Mouse (Mus musculus) limb, embryonic 14.5 days (tissue): ENCODE measurements around the gene Hyal2. TPM values are rescaled to one million over a fixed set of nuclear protein-coding genes. Genes with fewer than 3 reads are reported as not detected.

ENCODE experiments used
- ATAC-seq: fragments of 200-750 bp; cut with Nextera tagmentation; 2 replicates; pipeline ENCODE4 v1.8.0; 2017; ENCODE audit warnings: low read depth, moderate number of reproducible peaks, moderate TSS enrichment; ENCODE audit not compliant: low FRiP score
- DNase-seq: peaks from one replicate; pipeline ENCODE4 v3.0.0-alpha.2; 2015; ENCODE audit warnings: low spot score
- H3K27ac ChIP-seq: fragments of 300-500 bp; sonication (generic); replicated peaks from 2 replicates; pipeline ENCODE4 v1.5.1; 2014; ENCODE audit warnings: low read depth, mild to moderate bottlenecking, low read length, moderate library complexity, mixed read lengths
- H3K27me3 ChIP-seq: fragments of 300-500 bp; sonication (generic); 2 replicates; pipeline ENCODE4 v1.6.1; 2014; ENCODE audit warnings: low read length, mixed read lengths; ENCODE audit not compliant: control insufficient read depth, insufficient read depth
- H3K36me3 ChIP-seq: fragments of 300-500 bp; sonication (generic); 2 replicates; pipeline ENCODE4 v1.6.1; 2014; ENCODE audit warnings: mild to moderate bottlenecking, low read length, moderate library complexity, mixed read lengths; ENCODE audit not compliant: control insufficient read depth, insufficient read depth
- H3K4me1 ChIP-seq: fragments of 300-500 bp; sonication (generic); 2 replicates; pipeline ENCODE4 v1.6.1; 2014; ENCODE audit warnings: antibody characterized with exemption, low read length, mixed read lengths; ENCODE audit not compliant: control insufficient read depth, insufficient read depth
- H3K4me2 ChIP-seq: fragments of 300-500 bp; sonication (generic); replicated peaks from 2 replicates; pipeline ENCODE4 v1.6.1; 2014; ENCODE audit warnings: low read depth, mild to moderate bottlenecking, low read length, moderate library complexity; ENCODE audit not compliant: severe bottlenecking
- H3K4me3 ChIP-seq: fragments of 300-500 bp; sonication (generic); replicated peaks from 2 replicates; pipeline ENCODE4 v1.5.1; 2014; ENCODE audit warnings: low read length
- H3K9ac ChIP-seq: fragments of 300-500 bp; sonication (generic); 2 replicates; pipeline ENCODE4 v1.6.1; 2014; ENCODE audit warnings: mild to moderate bottlenecking, low read depth, low read length, moderate library complexity; ENCODE audit not compliant: severe bottlenecking
- H3K9me3 ChIP-seq: fragments of 300-500 bp; sonication (generic); 2 replicates; pipeline ENCODE4 v1.6.1; 2016; ENCODE audit warnings: low read length; ENCODE audit not compliant: control insufficient read depth
- POLR2A ChIP-seq: fragments of 200-500 bp; IDR thresholded peaks from 2 replicates; pipeline ENCODE4 v1.8.0; 2012; ENCODE audit warnings: inconsistent platforms, mild to moderate bottlenecking, moderate library complexity, borderline replicate concordance; ENCODE audit not compliant: insufficient read depth, insufficient read length; ENCODE audit errors: extremely low read depth
- WGBS: fragments of 180-500 bp; shearing (Covaris S2); extraction: QIAGEN DNeasy Blood & Tissue Kit; methylation state at CpG from one replicate; pipeline ENCODE4 v1.1.7; 2014; 5-methylcytosine and 5-hydroxymethylcytosine counted together
- polyA plus RNA-seq, 2 experiments: library from polyadenylated mRNA; depleted of rRNA in 1 of 2; stranded (reverse) in 1 of 2; unstranded in 1 of 2; fragments of >200 nt; fragmentation: Nextera tagmentation in 1 of 2; extraction: Ambion mirVana in 1 of 2; gene quantifications; 2 replicates each; pipeline versions ENCODE4 v1.2.1 to v1.2.3; 2012 to 2014

Hyal2 gene
- polyA plus RNA-seq, 2 experiments, result 68.0 to 123 TPM

GRCm38 (mm10) chr9:107593101-107593976, 25.6 kb downstream of the Hyal2 start:
- H3K4me2 ChIP-seq, result no peak overlapping the region
- peaks cover 51% of the 10 kb centered on the region for H3K36me3 ChIP-seq
- DNase-seq (no peak), ATAC-seq (no peak)
- H3K4me1 ChIP-seq, result peaks cover 3% of the 10 kb centered on the region
- no peak for TF ChIP-seq POLR2A
- H3K9me3 ChIP-seq, result no peaks in the 10 kb centered on the region
- no peak overlapping the region for H3K4me3 ChIP-seq
- no peak overlapping the region for H3K27ac ChIP-seq
- H3K9ac ChIP-seq, result no peak overlapping the region
- no peaks in the 10 kb centered on the region for H3K27me3 ChIP-seq
- 78% methylated on average over 11 of the region's 11 CpGs for WGBS

- no peak overlapping the region for H3K9ac ChIP-seq
- H3K27me3 ChIP-seq, result no peaks in the 10 kb centered on the region
- H3K4me2 ChIP-seq, result no peak overlapping the region
- H3K4me1 ChIP-seq, result no peaks in the 10 kb centered on the region
- TF ChIP-seq POLR2A, result no peak
- WGBS, result 75% methylated on average over 8 of the region's 8 CpGs
- DNase-seq (no peak), ATAC-seq (no peak)
- H3K4me3 ChIP-seq, result no peak overlapping the region
- H3K36me3 ChIP-seq, result peaks cover 51% of the 10 kb centered on the region
- no peak overlapping the region for H3K27ac ChIP-seq
- H3K9me3 ChIP-seq, result no peaks in the 10 kb centered on the region
Observed at GRCm38 (mm10) chr9:107594281-107595062, 26.7 kb downstream of the Hyal2 start.

- Histone ChIP-seq H3K4me3 (no peak overlapping the region), H3K4me1 (no peaks in the 10 kb centered on the region), H3K9ac (no peak overlapping the region), H3K27ac (no peak overlapping the region), H3K9me3 (no peaks in the 10 kb centered on the region), H3K4me2 (no peak overlapping the region), H3K27me3 (no peaks in the 10 kb centered on the region), H3K36me3 (peaks cover 32% of the 10 kb centered on the region)
- 89% methylated on average over 11 of the region's 11 CpGs for whole genome bisulfite sequencing
- TF ChIP-seq POLR2A, result no peak
- DNase-seq (no peak), ATAC-seq (no peak)
Observed at GRCm38 (mm10) chr9:107596619-107597569, 29.1 kb downstream of the Hyal2 start.

- Histone ChIP-seq H3K27ac (no peak overlapping the region), H3K9ac (no peak overlapping the region), H3K4me3 (no peak overlapping the region), H3K36me3 (peaks cover 18% of the 10 kb centered on the region), H3K4me2 (no peak overlapping the region), H3K9me3 (no peaks in the 10 kb centered on the region), H3K4me1 (peaks cover 6% of the 10 kb centered on the region; the same call in 1 of the 2 replicates), H3K27me3 (no peaks in the 10 kb centered on the region)
- WGBS, result 83% methylated on average over 5 of the region's 5 CpGs
- no peak for ATAC-seq
- no peak for DNase-seq
- TF ChIP-seq POLR2A, result no peak
Observed at GRCm38 (mm10) chr9:107598385-107598784, 30.6 kb downstream of the Hyal2 start.
